Mouse (Mus musculus) cortical plate, adult 2 months (tissue): Measurements from ENCODE around the gene Ift57.

Experiments used
- CTCF ChIP-seq: fragments of 200-500 bp; IDR thresholded peaks from 2 replicates; pipeline ENCODE4 v1.5.1; 2011; ENCODE audit warnings: mild to moderate bottlenecking, control low read depth, low read length; ENCODE audit not compliant: insufficient read depth; ENCODE audit errors: extremely low read depth
- POLR2A ChIP-seq: fragments of 200-500 bp; IDR thresholded peaks from 2 replicates; pipeline ENCODE4 v1.6.1; 2011; ENCODE audit warnings: mild to moderate bottlenecking, low read length, control low read depth; ENCODE audit not compliant: insufficient read depth; ENCODE audit errors: extremely low read depth

GRCm38 (mm10) chr16:49710188-49710587 lies 11.2 kb downstream of the Ift57 start:
- TF ChIP-seq POLR2A (no peak), CTCF (no peak)
